Mouse (Mus musculus) cerebellum, postnatal 36 days (tissue): ENCODE measurements around the gene Fam192a.

Experiments used
- DNase-seq, 2 experiments: peaks; one replicate each; pipeline ENCODE4 v3.0.0; 2021 to 2022; ENCODE audit warnings: mixed read lengths in 2 of 2

The Fam192a gene

DNA sequence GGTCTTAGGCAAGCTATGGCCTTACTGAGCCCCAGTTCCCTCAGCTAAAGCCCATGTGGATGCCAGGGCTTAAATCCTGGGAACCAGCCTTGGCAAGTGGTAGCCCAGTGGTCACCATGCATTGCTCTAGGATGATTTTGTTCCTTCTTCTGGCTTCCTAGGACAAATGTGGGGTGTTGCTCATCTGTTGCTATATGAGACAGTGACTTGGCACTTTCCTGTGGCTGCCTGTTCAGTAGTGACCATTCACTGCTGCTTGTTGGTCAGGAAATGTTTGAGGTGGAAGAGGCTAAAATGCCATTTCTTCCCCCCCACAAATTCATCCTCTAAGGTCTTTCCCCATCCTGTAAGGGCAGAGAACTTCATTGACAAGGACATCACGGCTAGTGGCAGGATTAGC lies 32.4 kb downstream of the Fam192a start:
- no peak for DNase-seq

- DNase-seq: no peak
Measured at GRCm38 (mm10) chr8:94568098-94568497, 33.7 kb downstream of the Fam192a start.

DNA sequence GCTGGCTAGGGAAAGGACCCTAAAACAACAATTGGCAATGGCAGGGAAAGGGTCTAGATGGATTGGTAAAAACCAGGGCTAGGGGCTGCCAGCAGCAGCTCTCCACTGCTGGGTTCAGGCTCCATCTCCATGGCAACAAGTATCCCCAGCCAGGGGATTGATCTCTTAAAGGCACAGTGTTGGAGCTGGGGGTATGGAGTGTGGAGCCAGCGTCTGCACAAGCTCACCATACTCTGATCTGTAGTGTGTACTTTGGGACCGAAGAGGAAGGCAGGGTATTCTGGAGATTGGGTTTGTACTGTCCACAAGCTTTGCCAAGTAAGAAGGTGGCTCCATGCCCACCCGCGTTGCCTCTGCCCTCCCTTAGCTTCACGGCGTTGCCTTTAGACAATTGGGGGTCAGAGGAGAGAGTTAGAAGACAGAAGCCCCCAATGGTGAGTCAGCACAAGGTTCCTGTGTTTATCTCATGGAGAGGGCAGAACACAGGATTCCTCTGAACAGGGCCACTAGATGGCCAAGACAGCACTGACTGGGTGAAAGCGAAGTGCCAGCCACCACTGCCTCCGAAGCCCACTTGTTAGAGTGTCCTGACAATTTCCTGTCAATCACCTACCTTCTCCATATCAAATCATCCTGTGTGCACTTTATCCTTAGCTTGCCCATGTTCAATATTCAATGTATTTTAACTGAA lies 34.5 kb downstream of the Fam192a start:
- no peak for DNase-seq

DNA sequence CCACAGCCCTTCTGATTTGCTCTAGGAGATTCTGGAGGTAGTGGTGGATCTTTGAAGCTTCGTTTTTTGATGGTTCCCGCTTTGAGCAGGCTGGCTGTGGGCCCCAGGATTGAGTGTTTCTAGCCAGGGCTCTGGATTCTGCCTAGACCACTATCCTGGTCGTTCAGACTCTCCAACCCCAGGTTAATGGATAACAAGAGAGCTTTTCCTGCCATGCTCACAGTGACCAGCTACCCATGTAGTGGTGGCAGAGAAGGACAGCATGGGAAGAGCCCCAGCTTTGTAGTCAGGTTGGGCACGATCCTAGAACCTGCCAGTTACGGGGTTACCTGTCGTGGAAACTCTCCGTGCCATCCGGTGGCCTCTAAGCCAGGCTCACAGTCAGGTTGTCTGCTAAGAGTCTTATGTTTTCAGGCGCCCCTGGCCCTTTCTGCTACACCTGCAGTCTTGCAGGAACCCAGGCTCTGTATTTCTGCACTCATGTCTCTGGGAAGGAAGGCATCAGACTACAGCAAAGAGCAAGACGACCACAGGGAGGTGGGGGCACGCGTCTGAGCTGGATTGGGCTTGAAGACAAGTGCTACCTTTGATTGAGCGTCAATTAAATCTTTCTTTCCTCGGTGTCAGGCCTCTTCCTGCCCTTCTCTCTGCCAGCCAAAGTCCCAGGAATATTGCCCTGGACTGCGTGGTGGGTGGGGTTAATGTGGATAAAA lies 35.2 kb downstream of the Fam192a start:
- DNase-seq: no peak

GRCm38 (mm10) chr8:94566033-94566432 lies 35.8 kb downstream of the Fam192a start:
- DNase-seq: no peak

DNA sequence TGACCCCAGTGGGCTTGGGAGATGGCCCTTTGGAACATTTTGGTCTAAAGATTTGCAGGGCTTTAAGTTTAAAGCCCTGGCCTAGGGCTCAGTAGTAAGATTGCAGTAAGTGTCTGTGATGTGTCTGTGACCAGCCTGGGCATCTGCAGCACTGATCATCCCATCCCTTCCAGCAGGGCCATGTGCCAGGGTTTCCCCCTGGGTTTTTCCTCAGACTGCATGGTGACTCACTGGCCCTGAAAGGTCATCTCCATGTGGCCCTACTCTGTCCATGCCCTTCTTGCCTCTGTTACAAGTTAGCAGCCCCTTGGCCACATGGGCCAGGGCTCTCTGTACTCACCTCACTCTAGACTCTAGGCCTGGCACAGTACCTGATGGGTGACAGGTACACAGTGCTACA lies 37.4 kb downstream of the Fam192a start:
- DNase-seq: no peak

DNA sequence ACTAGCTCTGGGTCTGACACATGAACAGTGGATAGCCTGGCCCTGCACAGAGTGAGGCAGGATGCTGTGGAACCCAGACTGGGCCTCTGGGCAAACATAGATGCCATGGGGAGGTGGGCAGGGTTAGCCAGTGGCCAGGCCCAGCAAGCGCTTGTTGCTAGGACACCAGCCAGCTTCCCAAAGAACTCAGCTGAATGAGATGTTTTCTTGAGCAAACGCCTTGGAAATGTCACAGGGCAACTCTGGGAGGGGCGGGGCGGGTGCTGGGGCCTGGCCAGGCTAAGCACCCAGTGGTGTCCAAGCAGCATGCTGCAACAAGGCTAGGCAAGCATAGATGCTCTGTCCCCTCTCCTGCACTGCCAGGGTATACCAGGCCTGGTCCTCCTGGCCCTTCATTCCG lies 40.5 kb downstream of the Fam192a start:
- peak in 1 of 2 experiments; percentile 17 for DNase-seq

- DNase-seq: no peak
Measured at GRCm38 (mm10) chr8:94557281-94557680, 44.5 kb downstream of the Fam192a start.

DNA sequence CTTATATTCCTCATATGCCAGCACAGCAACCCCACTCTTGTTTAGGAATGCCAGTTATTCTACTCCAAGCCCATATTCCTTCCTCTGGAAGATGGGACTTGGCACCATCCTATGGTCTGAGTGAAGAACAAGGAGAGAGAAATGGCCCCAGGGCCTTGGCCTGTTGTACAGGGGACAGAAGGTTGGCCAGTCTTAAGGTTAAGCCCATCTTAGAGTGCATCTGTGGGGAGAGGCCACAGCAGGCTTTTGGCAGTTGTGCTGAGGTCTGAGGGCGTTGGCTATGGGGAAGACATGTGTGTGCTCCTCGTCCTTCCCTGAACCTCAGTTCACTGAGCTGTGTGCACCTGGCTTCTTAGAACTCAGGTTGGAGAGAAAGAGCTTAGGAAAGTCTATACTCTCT lies 49.1 kb downstream of the Fam192a start:
- DNase-seq: no peak

DNA sequence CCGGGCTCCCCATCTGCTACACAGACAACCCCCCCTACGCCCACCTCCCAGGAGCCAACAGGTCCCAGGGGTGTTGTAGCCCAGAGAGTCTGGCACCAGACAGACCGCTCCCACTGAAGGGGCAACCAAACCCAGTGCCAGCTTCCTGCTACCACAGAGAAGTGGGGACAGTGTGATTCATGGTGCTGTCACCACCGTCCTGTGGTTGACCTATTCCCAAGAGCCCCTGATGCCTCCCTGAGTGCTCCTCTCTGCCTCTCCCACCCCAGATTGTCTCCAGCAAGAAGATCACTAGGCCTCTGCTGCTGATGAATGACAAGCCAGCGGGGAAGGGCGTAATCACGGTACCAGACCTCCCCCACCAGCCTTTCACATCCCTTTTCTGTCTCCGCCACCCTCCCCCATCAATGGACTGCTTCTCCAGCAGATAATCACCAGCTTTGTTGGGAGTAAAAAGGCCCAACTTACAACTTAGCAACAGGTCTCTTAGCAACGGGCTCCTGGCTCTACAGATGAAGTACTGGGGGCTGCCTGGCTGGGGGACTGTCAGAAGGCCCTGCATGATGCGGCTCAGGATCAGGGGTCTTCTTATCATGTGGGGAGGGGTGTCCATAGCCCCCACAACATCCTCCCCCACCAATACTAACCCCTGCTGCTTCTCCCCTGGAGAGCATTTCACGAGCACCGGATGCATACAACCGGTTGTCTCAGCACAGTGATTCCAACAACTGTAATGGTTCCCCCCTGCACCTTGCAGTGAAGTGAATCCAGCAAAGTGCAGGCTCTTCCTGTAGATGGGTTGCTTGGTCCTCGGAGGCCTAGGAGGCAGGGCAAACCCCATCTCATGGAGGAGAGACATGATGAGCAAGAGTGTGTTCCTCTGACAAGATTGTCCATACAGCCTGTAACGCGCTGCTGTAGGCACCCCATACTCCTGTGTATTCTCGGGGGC lies 50.0 kb downstream of the Fam192a start:
- DNase-seq: no peak

DNA sequence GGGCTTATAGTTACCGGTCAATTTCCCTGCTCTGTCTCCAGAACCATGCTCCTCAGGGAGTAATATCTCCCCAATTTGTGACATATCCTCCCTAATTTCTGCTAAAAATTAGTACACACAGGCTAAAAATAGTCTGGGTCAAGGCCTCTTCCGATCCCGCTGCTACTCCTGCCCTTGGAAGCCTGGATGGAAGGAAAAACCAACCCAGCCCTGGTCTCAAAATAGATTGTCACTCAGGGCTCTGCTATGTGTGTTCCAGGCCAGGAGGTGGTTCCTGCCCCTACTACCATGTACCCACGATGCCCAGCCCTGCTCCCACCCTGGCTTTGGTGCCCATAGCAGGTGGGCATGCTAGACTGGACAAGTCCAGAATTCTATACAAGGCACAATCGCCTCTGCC lies 51.8 kb downstream of the Fam192a start:
- DNase-seq: no peak

GRCm38 (mm10) chr8:94549482-94549881 lies 52.3 kb downstream of the Fam192a start:
- no peak for DNase-seq

DNA sequence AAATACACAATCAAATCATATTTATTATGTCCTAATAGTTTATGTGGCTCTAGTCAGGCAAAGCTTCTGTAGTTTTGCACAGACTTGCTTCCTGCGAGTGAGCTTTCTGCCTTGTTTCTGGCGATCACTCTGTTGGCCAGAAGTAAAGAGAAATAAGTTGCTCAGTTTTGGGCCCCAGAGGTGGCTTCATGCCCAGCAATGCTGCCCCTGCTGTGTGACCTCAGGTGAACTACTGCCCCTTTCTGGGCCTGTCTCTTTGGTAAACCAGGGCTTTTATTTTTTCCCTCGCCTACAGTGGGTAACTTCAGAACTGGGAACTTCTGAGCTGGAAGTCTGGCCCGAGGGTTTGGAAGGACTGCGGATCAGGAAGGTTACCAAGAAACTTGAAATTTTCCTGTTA lies 52.8 kb downstream of the Fam192a start:
- DNase-seq: no peak

DNA sequence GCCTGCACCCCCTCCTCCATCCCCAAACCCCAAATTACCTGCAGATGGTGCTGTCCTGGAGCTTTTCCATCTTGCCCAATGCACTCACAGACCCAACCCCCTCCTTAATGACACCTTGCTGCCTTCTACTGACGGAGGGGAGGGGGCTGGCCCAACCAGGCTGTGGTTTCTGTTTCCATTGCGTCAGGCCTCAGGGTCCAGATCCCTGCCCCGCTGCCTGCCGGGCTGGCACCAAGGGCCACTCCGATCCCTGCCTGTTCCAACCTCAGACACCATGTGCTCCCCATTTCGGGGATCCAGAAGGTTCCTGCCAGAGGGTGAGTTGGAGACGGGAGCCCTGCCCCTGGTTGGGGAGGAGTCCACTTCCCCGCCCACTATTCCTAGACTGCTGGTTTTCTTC lies 57.8 kb downstream of the Fam192a start:
- DNase-seq: no peak

- no peak for DNase-seq
Measured at GRCm38 (mm10) chr8:94540889-94541795, 60.7 kb downstream of the Fam192a start.

DNA sequence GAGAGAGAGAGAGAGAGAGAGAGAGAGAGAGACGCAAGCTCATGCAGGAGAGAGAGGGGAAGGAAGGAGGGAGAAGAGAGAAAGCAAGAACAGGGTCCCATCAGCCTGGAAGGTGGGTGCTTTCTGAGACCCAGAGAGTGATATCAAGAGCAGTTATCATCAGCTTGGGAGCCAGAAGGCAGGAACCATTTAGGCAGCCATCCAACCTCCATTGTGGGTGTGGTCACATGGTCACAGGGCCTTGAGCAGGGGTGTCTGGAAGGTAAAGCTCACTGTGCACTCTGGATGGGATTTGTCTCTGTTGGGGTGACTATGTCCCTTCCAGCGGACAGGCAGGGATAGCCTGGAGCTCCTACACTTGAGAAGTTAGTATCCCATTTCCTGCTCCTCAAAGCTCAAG lies 61.8 kb downstream of the Fam192a start:
- no peak for DNase-seq

GRCm38 (mm10) chr8:94537456-94537855 lies 64.3 kb downstream of the Fam192a start:
- DNase-seq: peak in 1 of 2 experiments; percentile 22

DNA sequence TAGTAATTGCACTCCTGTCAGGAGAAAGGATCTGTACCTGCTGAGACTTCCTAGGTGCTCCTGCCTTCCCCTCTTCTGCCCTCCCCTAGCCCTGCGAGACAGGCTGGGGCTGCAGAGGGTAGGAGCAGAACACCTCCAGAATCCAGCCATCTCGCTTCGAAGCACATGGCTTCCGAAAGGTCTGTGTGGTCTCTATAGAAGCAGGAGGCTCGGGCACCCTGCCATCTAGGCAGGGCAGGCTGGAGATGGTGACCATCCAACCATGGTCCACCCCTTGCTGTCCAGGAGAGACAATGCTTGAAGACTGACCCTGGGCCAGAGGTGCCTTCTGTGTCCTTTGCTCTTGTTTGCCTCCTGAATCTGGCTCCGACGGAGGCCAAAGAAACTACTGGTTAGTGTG lies 66.2 kb downstream of the Fam192a start:
- DNase-seq: no peak

- no peak for DNase-seq
Measured at GRCm38 (mm10) chr8:94534612-94535011, 67.2 kb downstream of the Fam192a start.

DNA sequence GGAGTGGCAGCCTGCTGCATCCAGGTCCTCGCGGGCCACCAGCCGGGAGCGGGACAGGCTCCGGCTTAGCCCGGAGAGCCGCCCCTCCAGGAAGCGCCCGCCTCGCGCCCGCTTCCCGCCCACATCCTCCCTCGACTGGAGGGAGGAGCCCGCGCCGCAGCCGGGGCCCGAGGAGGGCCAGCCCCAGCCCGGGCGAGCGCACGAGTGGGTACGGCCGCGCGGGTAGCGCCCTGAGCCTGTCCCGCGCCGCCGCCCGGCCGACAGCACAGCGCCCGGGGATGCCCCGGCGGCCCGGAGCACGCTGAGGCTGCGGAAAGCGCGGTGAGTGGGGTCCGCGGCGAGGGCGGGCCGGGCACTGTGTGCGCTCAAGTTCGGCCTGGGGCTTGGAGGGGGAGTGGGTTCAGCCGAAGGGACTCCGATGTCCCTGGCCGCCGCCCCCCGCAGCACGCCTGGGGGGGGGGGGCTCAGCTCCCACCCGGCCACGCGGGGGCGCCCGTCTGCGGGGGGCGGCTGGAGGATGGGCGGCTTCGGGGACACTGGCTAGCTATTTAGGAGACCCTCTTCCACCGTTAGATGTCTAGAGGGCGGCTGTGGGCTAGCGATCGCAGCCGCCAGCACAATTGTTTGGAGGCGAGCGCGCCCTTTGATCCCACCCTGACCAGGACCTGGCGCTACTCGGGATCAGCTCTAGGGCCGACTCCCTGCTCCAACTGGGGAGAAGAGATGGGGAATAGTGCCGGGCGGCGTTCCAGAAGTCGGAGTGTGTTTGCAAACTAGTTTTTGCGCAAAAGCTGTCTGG lies 68.7 kb downstream of the Fam192a start, which contains the start of gene Cpne2:
TSS of gene Cpne2 (plus strand) at position 118 of the 799 bp plus-strand sequence.
- peak in 1 of 2 experiments; percentile 20 for DNase-seq

GRCm38 (mm10) chr8:94532525-94532872 lies 69.3 kb downstream of the Fam192a start:
- no peak for DNase-seq
